Mouse (Mus musculus) heart, embryonic 16.5 days (tissue): ENCODE measurements around the gene 1700020L24Rik. TPM values are rescaled to one million over a fixed set of nuclear protein-coding genes. Genes with fewer than 3 reads are reported as not detected.
A peak's percentile ranks its signal among the peaks of the same experiment; 100 is the strongest.

Experiments
- ATAC-seq: fragments of 200-750 bp; cut with Nextera tagmentation; replicated peaks from 2 replicates; pipeline ENCODE4 v1.8.0; 2017; ENCODE audit warnings: moderate number of reproducible peaks; ENCODE audit not compliant: insufficient read depth, low FRiP score; ENCODE audit errors: extremely low read depth
- H3K27ac ChIP-seq: fragments of 300-500 bp; sonication (generic); 2 replicates; pipeline ENCODE4 v1.5.1; 2014; ENCODE audit warnings: mild to moderate bottlenecking, low read length, control low read depth, moderate library complexity
- H3K27me3 ChIP-seq: fragments of 300-500 bp; sonication (generic); 2 replicates; pipeline ENCODE4 v1.6.1; 2014; ENCODE audit warnings: low read length, mixed read lengths; ENCODE audit not compliant: control insufficient read depth, insufficient read depth
- H3K36me3 ChIP-seq: fragments of 300-500 bp; sonication (generic); 2 replicates; pipeline ENCODE4 v1.6.1; 2014; ENCODE audit not compliant: control insufficient read depth, insufficient read depth
- H3K4me1 ChIP-seq: fragments of 300-500 bp; sonication (generic); 2 replicates; pipeline ENCODE4 v1.6.1; 2014; ENCODE audit warnings: low read length, mixed read lengths; ENCODE audit not compliant: control insufficient read depth, insufficient read depth
- H3K4me2 ChIP-seq: fragments of 300-500 bp; sonication (generic); 2 replicates; pipeline ENCODE4 v1.6.1; 2014; ENCODE audit warnings: low read depth, mild to moderate bottlenecking, control low read depth, low read length
- H3K4me3 ChIP-seq: fragments of 300-500 bp; sonication (generic); 2 replicates; pipeline ENCODE4 v1.5.1; 2014; ENCODE audit warnings: mild to moderate bottlenecking, control low read depth, low read length
- H3K9ac ChIP-seq: fragments of 300-500 bp; sonication (generic); 2 replicates; pipeline ENCODE4 v1.6.1; 2014; ENCODE audit warnings: low read length, control low read depth
- H3K9me3 ChIP-seq: fragments of 300-500 bp; sonication (generic); replicated peaks from 2 replicates; pipeline ENCODE4 v1.6.1; 2016; ENCODE audit warnings: low read length; ENCODE audit not compliant: control insufficient read depth
- WGBS: fragments of 180-500 bp; shearing (Covaris S2); extraction: QIAGEN DNeasy Blood & Tissue Kit; methylation state at CpG from one replicate; pipeline ENCODE4 v1.1.7; 2014; 5-methylcytosine and 5-hydroxymethylcytosine counted together
- polyA plus RNA-seq: library from polyadenylated mRNA; unstranded; fragments of >200 nt; fragmentation: Nextera tagmentation; extraction: Ambion mirVana; gene quantifications from 2 replicates; pipeline ENCODE4 v1.2.1, GENCODE M21; 2015

The 1700020L24Rik gene
- polyA plus RNA-seq, 1 experiment from 2014 or later = 1.5 TPM

GRCm38 (mm10) chr11:83457912-83458601 lies 20.6 kb downstream of the 1700020L24Rik start:
- Histone ChIP-seq H3K9ac (no peak overlapping the region), H3K4me3 (no peak overlapping the region), H3K36me3 (no peaks in the 10 kb centered on the region), H3K4me2 (no peak overlapping the region), H3K27me3 (peaks cover 7% of the 10 kb centered on the region; the same call in 1 of the 2 replicates), H3K4me1 (peaks cover 24% of the 10 kb centered on the region), H3K27ac (no peak overlapping the region), H3K9me3 (no peaks in the 10 kb centered on the region)
- 57% methylated on average over 9 of the region's 9 CpGs for whole genome bisulfite sequencing
- ATAC-seq = no peak

DNA sequence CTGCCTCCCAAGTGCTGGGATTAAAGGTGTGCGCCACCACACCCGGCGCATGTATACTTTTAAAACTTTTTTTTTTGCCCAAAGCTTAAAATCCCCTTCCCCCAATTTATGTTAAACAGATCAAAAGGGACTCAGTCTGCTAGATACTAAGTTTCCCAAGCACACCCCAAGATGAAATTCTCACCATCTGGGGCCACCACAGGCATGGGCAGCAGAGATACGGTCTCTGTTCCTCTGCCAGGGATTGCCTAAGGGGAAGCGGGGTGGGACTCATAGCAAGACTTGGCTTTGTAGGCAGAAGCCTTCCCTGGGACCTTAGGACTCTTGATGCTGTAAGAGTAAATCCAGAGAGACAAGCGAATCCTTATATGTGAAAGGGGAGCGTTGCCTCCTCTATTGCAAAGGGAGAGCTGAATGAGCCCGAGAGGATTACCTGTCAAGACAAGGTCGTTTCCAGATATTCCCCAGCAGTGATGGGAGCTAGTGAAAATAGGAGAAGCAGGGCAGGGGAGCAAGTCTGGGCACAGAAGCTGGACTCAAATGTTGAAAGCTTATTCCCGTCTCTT lies 24.1 kb downstream of the 1700020L24Rik start:
- Histone ChIP-seq H3K4me3 (peak overlapping the region; percentile 70), H3K4me2 (peak overlapping the region; percentile 85), H3K36me3 (no peaks in the 10 kb centered on the region), H3K4me1 (peaks cover 26% of the 10 kb centered on the region), H3K9me3 (no peaks in the 10 kb centered on the region), H3K27me3 (peaks cover 20% of the 10 kb centered on the region), H3K27ac (no peak overlapping the region), H3K9ac (no peak overlapping the region)
- WGBS = 76% methylated on average over 10 of the region's 10 CpGs
- no peak for ATAC-seq

DNA sequence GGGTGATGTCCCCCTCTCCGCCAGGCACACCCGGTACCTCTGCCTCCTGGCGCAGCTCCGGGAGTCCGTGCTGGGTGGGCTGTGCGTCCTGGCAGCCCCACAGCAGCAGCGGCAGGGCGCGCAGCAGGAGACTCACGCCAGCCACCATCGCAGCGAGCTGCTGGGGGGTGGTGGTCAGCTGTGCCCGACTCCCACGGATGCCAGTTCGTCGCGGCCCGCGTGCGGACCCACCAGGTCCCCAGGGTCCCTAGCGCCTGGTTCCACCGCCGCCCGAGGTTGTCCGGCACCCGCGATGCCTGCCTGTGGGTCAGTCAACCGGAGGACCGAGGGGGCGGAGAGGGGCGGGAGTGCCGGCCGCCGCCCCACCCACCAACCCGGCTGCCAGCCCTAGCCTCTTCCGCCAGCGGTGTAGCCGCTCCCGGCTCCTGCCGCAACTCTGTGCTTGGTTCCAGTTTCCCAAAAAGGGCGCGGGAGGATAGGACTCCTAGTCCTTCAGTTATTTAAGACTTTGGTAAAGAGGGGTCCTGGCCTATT lies 25.3 kb downstream of the 1700020L24Rik start, which contains the start of gene Mmp28:
Mmp28 (minus strand) TSS at position 361 of the 534 bp plus-strand sequence.
- H3K27ac ChIP-seq = peak within 1 kb of the TSS; percentile 15
- H3K4me3 ChIP-seq = peak within 1 kb of the TSS; percentile 70
- under 1% methylated on average over 33 of the region's 42 CpGs for WGBS
- H3K27me3 ChIP-seq = peaks cover 20% of the 10 kb centered on the region
- H3K9ac ChIP-seq = peak within 1 kb of the TSS; percentile 83
- H3K4me2 ChIP-seq = peak within 1 kb of the TSS; percentile 85
- no peaks in the 10 kb centered on the region for H3K9me3 ChIP-seq
- H3K36me3 ChIP-seq = no peaks in the 10 kb centered on the region
- peak; percentile 56; the same call in 1 of the 2 replicates for ATAC-seq
- peaks cover 33% of the 10 kb centered on the region for H3K4me1 ChIP-seq

GRCm38 (mm10) chr11:83465976-83466375 lies 28.5 kb downstream of the 1700020L24Rik start:
- Histone ChIP-seq H3K4me1 (peaks cover 29% of the 10 kb centered on the region), H3K9me3 (peaks cover 4% of the 10 kb centered on the region), H3K27me3 (peaks cover 17% of the 10 kb centered on the region), H3K36me3 (no peaks in the 10 kb centered on the region), H3K9ac (no peak overlapping the region), H3K4me3 (no peak overlapping the region), H3K4me2 (peak overlapping the region; percentile 9; the same call in 1 of the 2 replicates), H3K27ac (peak overlapping the region; percentile 29)
- 11% methylated on average over 2 of the region's 2 CpGs for WGBS
- ATAC-seq = 0 out of 2 replicates have a peak, but pooled peaks have one; percentile 8

- Histone ChIP-seq H3K9ac (no peak overlapping the region), H3K4me2 (peak overlapping the region; percentile 3; the same call in 1 of the 2 replicates), H3K4me3 (no peak overlapping the region), H3K36me3 (no peaks in the 10 kb centered on the region), H3K4me1 (peaks cover 40% of the 10 kb centered on the region), H3K27ac (peak overlapping the region; percentile 29), H3K9me3 (peaks cover 4% of the 10 kb centered on the region), H3K27me3 (peaks cover 13% of the 10 kb centered on the region)
- 13% methylated on average over 11 of the region's 11 CpGs for WGBS
- peak; percentile 81 for ATAC-seq
These were observed 29.7 kb downstream of the 1700020L24Rik start for GRCm38 (mm10) chr11:83467120-83467652.

- Histone ChIP-seq H3K4me2 (no peak overlapping the region), H3K36me3 (no peaks in the 10 kb centered on the region), H3K9ac (no peak overlapping the region), H3K27ac (no peak overlapping the region), H3K4me3 (no peak overlapping the region), H3K4me1 (peaks cover 38% of the 10 kb centered on the region), H3K27me3 (peaks cover 9% of the 10 kb centered on the region), H3K9me3 (peaks cover 4% of the 10 kb centered on the region)
- no peak for ATAC-seq
- 90% methylated on average over 3 of the region's 3 CpGs for WGBS
These were observed 31.3 kb downstream of the 1700020L24Rik start for GRCm38 (mm10) chr11:83468765-83469164.

- Histone ChIP-seq H3K27me3 (no peaks in the 10 kb centered on the region), H3K4me2 (peak overlapping the region; percentile 67; the same call in 1 of the 2 replicates), H3K4me1 (peaks cover 31% of the 10 kb centered on the region), H3K9me3 (peaks cover 4% of the 10 kb centered on the region), H3K36me3 (no peaks in the 10 kb centered on the region), H3K9ac (no peak overlapping the region; the same call in 1 of the 2 replicates), H3K4me3 (no peak overlapping the region), H3K27ac (no peak overlapping the region)
- no peak for ATAC-seq
- WGBS = 76% methylated on average over 2 of the region's 2 CpGs
These were observed 34.3 kb downstream of the 1700020L24Rik start for GRCm38 (mm10) chr11:83471766-83472165.

DNA sequence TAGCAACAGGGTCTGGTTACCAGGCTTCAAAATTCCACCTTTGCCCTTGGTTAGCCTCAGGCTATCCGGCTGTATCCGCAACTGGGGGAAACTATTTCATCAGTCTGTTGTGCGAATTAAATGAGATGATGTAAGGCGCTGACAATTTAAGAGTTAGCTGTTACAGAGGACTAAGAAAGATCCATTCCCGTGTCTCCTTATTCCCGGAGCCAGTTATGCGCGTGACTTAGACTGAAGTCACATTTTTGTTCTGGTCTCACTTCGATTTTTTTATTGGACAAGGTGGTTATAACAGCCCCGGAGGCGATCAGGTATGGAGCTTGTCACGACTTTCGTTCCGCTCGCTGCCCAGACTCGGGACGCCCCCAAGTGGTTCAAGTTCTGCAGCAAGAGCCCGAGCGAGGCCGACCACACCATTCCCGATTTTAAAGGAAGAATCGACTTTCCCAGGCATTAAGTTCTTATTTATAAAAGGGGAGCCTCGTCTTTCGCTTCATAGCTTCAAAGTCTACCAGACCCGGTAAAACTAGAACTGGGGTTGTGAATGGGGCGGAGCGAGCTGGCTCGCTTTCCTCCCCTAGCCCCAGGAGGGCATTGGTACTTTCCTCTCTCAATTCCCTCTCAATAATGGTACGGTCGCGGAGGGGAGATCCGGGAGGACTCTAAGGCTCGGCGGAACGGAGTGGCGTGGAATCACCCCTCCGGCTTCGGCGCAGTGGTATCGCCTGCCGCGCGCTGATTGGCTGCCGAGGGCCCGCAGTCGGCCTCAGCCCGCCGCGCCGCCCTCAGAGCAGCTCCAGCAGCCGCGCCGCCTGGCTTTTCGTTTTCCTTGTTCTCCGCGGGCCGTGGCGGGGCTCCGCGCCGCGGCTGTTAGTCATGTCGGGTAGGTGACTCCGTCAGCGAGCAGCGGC lies 35.1 kb downstream of the 1700020L24Rik start, which contains the start of gene Taf15:
Taf15 (plus strand) TSS at position 763 of the 911 bp plus-strand sequence.
- peak; percentile 98 for ATAC-seq
- Histone ChIP-seq H3K27me3 (no peaks in the 10 kb centered on the region), H3K4me2 (peak within 1 kb of the TSS; percentile 79), H3K36me3 (no peaks in the 10 kb centered on the region), H3K4me1 (peaks cover 27% of the 10 kb centered on the region), H3K27ac (peak within 1 kb of the TSS; percentile 92), H3K9me3 (peaks cover 4% of the 10 kb centered on the region), H3K4me3 (peak within 1 kb of the TSS; percentile 81), H3K9ac (peak within 1 kb of the TSS; percentile 93)
- under 1% methylated on average over 66 of the region's 66 CpGs for WGBS
